Mouse (Mus musculus) stomach, postnatal 0 days (tissue): ENCODE data around the gene Slc13a1.

ENCODE experiments used
- CTCF ChIP-seq: IDR thresholded peaks from 2 replicates; pipeline ENCODE4 v1.5.1; 2016; ENCODE audit warnings: antibody characterized with exemption, low read depth, mild to moderate bottlenecking, moderate library complexity
- EP300 ChIP-seq: optimal IDR thresholded peaks from 2 replicates; pipeline ENCODE3; 2016; ENCODE audit warnings: antibody characterized with exemption

- no peak for TF ChIP-seq EP300
- no peak for TF ChIP-seq CTCF
Observed at GRCm38 (mm10) chr6:24108471-24108870, 59.4 kb downstream of the Slc13a1 start.
